Mouse (Mus musculus) lung, adult 2 months (tissue): Measurements from ENCODE around the gene Bcat1. TPM values are rescaled to one million over a fixed set of nuclear protein-coding genes. Genes with fewer than 3 reads are reported as not detected.

Source experiments
- DNase-seq: peaks from one replicate; pipeline ENCODE4 v3.0.0; 2022
- H3K4me1 ChIP-seq: fragments of 200-500 bp; 2 replicates; pipeline ENCODE4 v1.6.1; 2011; ENCODE audit warnings: low read length; ENCODE audit not compliant: control insufficient read depth, insufficient read depth
- H3K4me3 ChIP-seq: fragments of 200-500 bp; replicated peaks from 2 replicates; pipeline ENCODE3; 2011; ENCODE audit warnings: low read depth, mild to moderate bottlenecking, control low read depth, low read length; ENCODE audit errors: extremely low read depth
- CTCF ChIP-seq: fragments of 200-500 bp; IDR thresholded peaks from 2 replicates; pipeline ENCODE4 v1.5.1; 2011; ENCODE audit warnings: mild to moderate bottlenecking, low read length, control low read depth; ENCODE audit not compliant: insufficient read depth
- POLR2A ChIP-seq: fragments of 200-500 bp; IDR thresholded peaks from 2 replicates; pipeline ENCODE4 v1.6.1; 2011; ENCODE audit warnings: low read depth, mild to moderate bottlenecking, control low read depth, low read length, borderline replicate concordance; ENCODE audit errors: extremely low read depth
- WGBS: fragments of 180-500 bp; shearing (Covaris S2); methylation state at CpG from one replicate; pipeline ENCODE4 v1.1.7; 2018; 5-methylcytosine and 5-hydroxymethylcytosine counted together
- polyA plus RNA-seq: library from polyadenylated mRNA; depleted of rRNA; stranded (reverse); fragments of >200 nt; gene quantifications from 2 replicates; pipeline ENCODE4 v1.2.3, GENCODE M21; 2012

Gene Bcat1
- polyA plus RNA-seq, 1 experiment: 0.21 TPM

DNA sequence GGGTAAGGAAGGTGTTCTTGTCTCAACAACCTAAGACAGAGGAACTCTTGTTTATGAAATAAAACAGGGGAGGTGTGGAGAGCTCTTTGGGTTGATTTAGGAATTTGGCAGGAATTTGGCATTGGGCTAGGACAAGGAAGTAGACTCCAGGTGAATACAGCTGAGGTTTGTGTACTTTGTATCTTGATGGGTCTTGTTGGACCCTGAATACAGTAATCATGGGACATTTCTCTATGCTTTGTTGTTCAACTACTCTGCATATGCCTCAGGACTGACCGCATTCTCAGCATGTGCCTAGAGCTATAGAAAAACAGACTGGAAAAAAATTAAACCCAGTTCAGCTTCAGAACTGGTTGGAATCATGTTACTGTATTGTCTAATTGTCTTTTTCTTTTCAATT, 14.6 kb downstream of the Bcat1 start:
- 95% methylated on average over 1 of the region's 1 CpGs for WGBS
- DNase-seq: no peak
- TF ChIP-seq CTCF (no peak), POLR2A (no peak)
- Histone ChIP-seq H3K4me1 (no peaks in the 10 kb centered on the region), H3K4me3 (no peak overlapping the region)

DNA sequence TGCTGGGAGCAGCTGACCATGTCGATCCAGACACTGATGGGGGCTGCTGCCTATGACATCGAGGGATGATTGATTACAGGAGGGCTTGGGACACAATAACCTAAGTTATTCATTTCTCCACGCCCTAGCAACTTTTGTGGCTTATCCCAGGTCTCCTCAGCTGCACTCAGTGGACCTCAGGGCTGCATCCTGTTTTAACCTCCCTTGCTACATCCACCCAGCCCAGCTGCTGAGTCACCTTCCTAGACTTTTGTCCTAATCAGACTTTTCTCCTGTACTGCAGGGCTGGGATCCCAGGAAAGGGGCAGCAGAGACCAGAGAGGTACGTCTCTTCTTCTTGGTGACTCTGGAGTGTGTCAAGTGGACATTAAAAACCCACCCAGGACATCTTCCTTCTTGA, 19.9 kb downstream of the Bcat1 start:
- no peaks in the 10 kb centered on the region for H3K4me1 ChIP-seq
- 70% methylated on average over 4 of the region's 4 CpGs for WGBS
- no peak overlapping the region for H3K4me3 ChIP-seq
- TF ChIP-seq CTCF (no peak), POLR2A (no peak)
- no peak for DNase-seq

DNA sequence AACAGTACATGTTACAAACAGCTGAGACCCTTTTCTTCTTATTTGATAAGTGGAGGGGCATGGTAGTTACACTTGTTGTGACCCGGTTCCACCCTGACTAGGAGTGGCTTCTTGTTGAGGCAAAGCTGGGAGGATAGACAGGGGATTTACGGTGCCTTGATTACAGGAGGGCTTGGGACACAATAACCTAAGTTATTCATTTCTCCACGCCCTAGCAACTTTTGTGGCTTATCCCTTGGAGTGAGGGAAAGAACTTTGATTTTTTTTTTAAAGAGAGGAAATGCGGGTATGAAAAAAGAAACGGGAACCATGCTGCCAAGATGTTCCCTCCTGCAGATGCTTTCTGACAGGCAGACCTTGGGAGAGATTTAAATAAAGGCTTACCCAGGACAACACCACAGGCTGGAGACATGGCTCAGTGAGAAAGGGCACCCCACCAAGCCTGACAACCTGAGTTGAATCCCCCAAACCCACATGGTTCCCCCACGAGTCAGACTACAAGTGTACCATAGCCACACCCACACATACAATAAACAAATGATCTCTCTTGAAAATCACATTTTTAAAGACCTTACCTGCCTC, 20.6 kb downstream of the Bcat1 start:
- Histone ChIP-seq H3K4me3 (no peak overlapping the region), H3K4me1 (no peaks in the 10 kb centered on the region)
- WGBS: 57% methylated on average over 6 of the region's 6 CpGs
- no peak for DNase-seq
- TF ChIP-seq CTCF (no peak), POLR2A (no peak)

DNA sequence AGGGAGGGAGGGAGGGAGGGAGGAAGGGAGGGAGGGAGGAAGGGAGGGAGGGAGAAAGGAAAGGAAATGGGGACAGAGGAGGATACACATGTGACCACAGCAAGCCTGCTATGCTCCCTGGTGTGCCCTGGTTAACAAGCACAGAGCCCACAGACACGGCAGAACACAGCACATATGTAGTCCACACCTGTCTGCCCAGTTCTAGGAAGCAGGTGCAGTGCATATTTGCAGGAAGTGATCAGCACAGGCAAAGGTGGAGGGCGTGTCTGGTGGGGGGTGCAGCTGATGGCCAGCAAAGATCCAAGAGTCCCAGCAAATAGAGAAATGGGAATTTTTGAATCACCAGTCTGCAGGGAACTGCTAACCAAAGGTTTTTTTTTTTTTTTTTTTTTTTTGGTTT, 23.3 kb downstream of the Bcat1 start:
- TF ChIP-seq CTCF (no peak), POLR2A (no peak)
- DNase-seq: no peak
- Histone ChIP-seq H3K4me1 (no peaks in the 10 kb centered on the region), H3K4me3 (no peak overlapping the region)
- 66% methylated on average over 2 of the region's 2 CpGs for WGBS

DNA sequence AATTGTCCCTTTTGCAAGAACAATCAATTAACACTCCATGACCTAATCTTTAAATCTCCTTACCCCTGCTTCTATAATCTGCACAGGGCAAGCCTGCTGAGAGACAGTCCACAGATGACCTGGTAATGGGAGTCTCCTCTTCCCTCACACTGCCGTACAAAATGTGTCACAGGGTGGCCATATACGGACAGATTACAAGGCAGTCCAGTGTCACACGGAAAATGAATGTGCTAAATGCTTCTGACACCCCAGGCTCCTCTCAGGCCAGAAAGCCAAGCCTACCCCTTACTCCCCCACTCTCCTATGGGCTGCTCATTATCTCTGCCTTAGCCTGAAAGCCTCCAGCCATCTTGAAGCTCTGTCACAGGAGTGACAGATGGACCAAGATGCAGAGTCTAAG, 25.1 kb downstream of the Bcat1 start:
- Histone ChIP-seq H3K4me3 (no peak overlapping the region), H3K4me1 (no peaks in the 10 kb centered on the region)
- no peak for DNase-seq
- 44% methylated on average over 3 of the region's 3 CpGs for WGBS
- TF ChIP-seq CTCF (no peak), POLR2A (no peak)

DNA sequence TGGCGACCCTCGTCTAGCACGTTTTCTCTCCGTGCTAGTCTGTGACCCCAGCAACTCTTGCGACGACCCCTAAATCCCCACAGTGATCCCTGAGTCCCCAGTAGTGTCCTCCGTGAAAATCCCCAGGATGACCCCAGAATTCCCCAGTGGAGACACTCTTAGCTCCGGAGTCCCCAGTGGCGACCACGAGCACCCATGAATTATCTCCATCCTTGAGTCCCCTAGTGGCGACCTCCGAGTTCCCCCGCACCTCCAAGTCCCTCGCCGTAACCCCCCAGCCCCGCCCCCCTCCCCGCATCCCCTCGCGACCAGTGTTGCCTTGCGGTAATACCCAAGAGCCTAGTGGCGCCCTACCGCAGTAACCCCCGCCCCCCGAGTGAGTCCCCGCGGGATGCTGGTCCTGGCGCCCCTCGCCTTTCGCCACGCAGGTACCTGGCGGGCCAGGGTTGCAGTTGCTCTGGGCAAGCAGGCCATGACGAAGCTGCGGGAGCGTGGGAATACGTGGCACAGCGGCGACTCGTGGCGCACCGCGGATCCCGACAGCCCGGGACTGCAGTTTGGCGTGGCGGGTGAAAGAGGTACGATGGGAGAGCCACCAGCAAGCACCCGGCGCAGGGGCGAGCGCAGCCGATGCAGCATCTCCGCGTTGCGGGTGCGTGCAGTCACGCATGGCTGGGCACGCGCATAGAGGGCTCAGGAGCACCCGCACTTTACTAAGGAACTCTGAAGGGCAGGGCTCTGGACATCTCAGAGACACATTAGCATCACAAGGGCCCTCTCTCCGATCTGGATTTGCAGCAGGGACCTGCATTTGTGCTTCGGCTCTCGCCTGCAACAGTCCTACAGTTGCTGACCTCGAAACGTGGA, 27.6 kb downstream of the Bcat1 start:
- 7% methylated on average over 63 of the region's 64 CpGs for WGBS
- Histone ChIP-seq H3K4me1 (no peaks in the 10 kb centered on the region), H3K4me3 (no peak overlapping the region)
- DNase-seq: no peak
- TF ChIP-seq CTCF: no peak
- TF ChIP-seq POLR2A: no peak

DNA sequence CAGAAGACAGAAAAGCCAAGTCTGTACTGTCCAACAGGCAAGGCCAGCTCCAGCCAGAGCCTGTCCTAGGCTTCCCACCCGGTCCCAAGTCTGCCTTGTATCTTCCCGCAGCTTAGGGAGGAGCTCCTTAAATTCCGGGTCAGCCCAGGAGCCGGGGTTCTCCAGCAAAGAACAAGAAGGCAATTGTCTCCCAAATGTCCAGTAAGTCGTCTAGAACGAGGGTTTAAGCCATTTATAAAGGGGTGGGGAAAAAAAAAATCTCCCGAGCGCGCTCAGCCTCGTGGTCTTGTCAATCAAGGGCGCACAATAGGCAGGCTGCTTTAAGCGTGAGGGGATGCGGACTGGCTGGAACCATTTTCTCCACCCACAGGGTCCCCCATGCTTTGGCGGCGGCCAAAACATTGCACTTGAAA, 28.5 kb downstream of the Bcat1 start:
- H3K4me3 ChIP-seq: no peak overlapping the region
- no peaks in the 10 kb centered on the region for H3K4me1 ChIP-seq
- WGBS: 12% methylated on average over 15 of the region's 15 CpGs
- TF ChIP-seq CTCF (no peak), POLR2A (no peak)
- no peak for DNase-seq

DNA sequence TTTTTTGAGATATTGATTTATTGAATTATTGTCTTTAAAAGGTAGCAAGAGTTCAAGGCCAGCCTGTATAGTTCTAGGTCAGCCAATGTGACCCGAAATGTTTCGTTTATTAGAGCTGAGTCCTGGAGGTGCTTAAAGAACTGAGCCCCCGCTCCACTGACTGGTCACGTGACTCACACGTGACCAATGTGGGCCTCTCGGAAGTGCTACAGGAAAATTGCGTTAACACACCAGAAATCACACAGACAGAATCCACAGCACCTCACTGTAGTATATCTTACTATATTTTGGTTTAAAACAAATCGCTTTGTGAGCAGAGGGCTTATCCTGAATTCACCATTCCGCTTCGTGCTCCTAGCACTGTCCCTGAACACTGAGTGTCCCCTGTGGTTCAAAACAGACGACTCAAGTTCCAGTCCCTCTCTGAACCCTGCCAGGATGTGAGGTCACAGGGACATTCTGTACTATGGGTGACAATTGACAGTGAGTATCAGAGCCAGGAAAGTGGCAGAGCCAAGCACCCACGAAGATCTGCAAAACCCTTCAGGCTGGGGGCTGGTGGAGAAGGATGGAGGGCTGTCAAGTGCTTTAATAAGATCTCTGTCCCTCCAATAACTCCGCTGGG, 29.6 kb downstream of the Bcat1 start:
- TF ChIP-seq POLR2A: no peak
- TF ChIP-seq CTCF: no peak
- DNase-seq: no peak
- Histone ChIP-seq H3K4me1 (no peaks in the 10 kb centered on the region), H3K4me3 (no peak overlapping the region)
- 81% methylated on average over 13 of the region's 13 CpGs for WGBS

DNA sequence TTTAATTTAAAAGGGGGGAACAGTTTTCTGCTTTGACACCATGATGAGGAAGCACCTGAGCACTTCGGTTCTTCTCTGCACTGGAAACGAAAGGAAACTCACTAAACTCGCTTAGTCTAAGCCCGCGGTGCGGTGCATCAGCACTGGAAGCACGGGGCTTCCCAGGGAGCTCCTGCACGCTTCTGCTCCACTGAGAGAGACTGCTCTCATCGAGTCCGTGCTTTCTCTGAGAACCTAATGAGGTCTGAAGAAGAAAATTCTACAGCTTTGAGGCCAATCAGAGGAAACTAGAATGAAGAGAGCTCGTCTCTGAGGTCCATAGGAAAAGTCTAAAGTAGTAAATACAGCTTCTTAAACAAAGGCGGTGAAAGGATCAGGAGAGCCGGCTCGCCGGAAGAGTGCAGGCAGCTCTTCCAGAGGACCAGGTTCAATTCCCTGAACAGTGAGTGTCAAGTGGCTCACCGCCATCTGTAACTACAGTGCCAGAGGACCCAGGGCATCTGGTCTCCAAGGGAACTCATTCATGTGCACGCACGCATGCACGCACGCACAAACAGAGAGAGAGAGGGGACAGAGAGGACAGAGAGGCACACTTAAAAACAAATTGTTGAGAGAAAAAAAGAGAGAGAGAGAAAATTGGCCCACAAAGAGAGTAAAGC, 30.9 kb downstream of the Bcat1 start:
- H3K4me1 ChIP-seq: no peaks in the 10 kb centered on the region
- DNase-seq: no peak
- TF ChIP-seq POLR2A (no peak), CTCF (no peak)
- WGBS: 84% methylated on average over 20 of the region's 20 CpGs
- no peak overlapping the region for H3K4me3 ChIP-seq

DNA sequence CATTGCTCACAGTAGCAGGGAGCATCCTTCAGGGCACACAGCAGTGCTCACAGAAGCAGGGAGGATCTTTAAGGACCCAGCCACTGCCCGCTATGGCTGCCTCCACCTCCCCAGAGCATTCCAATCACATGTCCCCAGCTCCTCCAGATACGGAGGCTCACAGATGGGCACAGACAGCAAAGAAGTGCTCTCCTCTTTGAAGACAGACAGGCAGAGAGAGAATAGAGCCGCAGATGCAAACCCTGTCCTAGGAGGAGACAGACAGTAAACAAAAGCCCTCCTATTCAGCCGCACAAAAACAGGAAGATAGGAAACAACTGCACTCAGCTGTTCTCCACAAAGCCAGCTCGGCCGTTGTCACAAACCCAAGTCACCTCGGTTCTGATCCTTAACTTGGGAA, 35.3 kb downstream of the Bcat1 start:
- Histone ChIP-seq H3K4me1 (no peaks in the 10 kb centered on the region), H3K4me3 (no peak overlapping the region)
- 36% methylated on average over 7 of the region's 7 CpGs for WGBS
- DNase-seq: no peak
- TF ChIP-seq POLR2A (no peak), CTCF (no peak)
